Mouse (Mus musculus): ENCODE measurements around the gene Cyp3a11. TPM values are rescaled to one million over a fixed set of nuclear protein-coding genes. Genes with fewer than 3 reads are reported as not detected.

Gene Cyp3a11
- polyA plus RNA-seq, 1 experiment = not detected

Other genes with a start within 250 kb of the Cyp3a11 start
- gene Cyp3a41a, start 159.8 kb downstream of the Cyp3a11 start, polyA plus RNA-seq (2012) = not detected in 2 replicates
- not detected in 2 replicates for gene Cyp3a44, start 74.1 kb downstream of the Cyp3a11 start, polyA plus RNA-seq (2012)
- gene Cyp3a25, start 129.7 kb upstream of the Cyp3a11 start, polyA plus RNA-seq (2012) = 0.02 TPM in 1 of 2 replicates, not detected in the other
- gene Cyp3a59, start 199.3 kb upstream of the Cyp3a11 start, polyA plus RNA-seq (2012) = not detected in 2 replicates

Measured in erythroblast, embryonic 14.5 days (primary cell).